Mouse (Mus musculus) kidney, embryonic 15.5 days (tissue): ENCODE data around the gene Egln3. TPM values are rescaled to one million over a fixed set of nuclear protein-coding genes. Genes with fewer than 3 reads are reported as not detected.

Experiments
- ATAC-seq: fragments of 200-750 bp; cut with Nextera tagmentation; replicated peaks from 2 replicates; pipeline ENCODE4 v1.8.0; 2017; ENCODE audit warnings: moderate TSS enrichment; ENCODE audit not compliant: low FRiP score
- H3K27ac ChIP-seq: fragments of 300-500 bp; sonication (generic); 2 replicates; pipeline ENCODE4 v1.5.1; 2015; ENCODE audit warnings: mild to moderate bottlenecking, inconsistent platforms
- H3K27me3 ChIP-seq: fragments of 300-500 bp; sonication (generic); 2 replicates; pipeline ENCODE4 v1.6.1; 2015; ENCODE audit warnings: inconsistent platforms
- H3K36me3 ChIP-seq: fragments of 300-500 bp; sonication (generic); 2 replicates; pipeline ENCODE4 v1.6.1; 2015; ENCODE audit warnings: inconsistent platforms
- H3K4me1 ChIP-seq: fragments of 300-500 bp; sonication (generic); 2 replicates; pipeline ENCODE4 v1.6.1; 2015; ENCODE audit warnings: inconsistent platforms
- H3K4me2 ChIP-seq: fragments of 300-500 bp; sonication (generic); 2 replicates; pipeline ENCODE4 v1.6.1; 2015; ENCODE audit warnings: moderate library complexity, mild to moderate bottlenecking, inconsistent platforms
- H3K4me3 ChIP-seq: fragments of 300-500 bp; sonication (generic); replicated peaks from 2 replicates; pipeline ENCODE4 v1.5.1; 2015; ENCODE audit warnings: mild to moderate bottlenecking, inconsistent platforms
- H3K9ac ChIP-seq: fragments of 300-500 bp; sonication (generic); 2 replicates; pipeline ENCODE4 v1.6.1; 2015; ENCODE audit warnings: mild to moderate bottlenecking, inconsistent platforms
- H3K9me3 ChIP-seq: fragments of 300-500 bp; sonication (generic); replicated peaks from 2 replicates; pipeline ENCODE4 v1.6.1; 2016; ENCODE audit warnings: inconsistent platforms
- WGBS: fragments of 180-500 bp; shearing (Covaris S2); methylation state at CpG from one replicate; pipeline ENCODE4 v1.1.7; 2015; ENCODE audit warnings: mixed read lengths; 5-methylcytosine and 5-hydroxymethylcytosine counted together
- polyA plus RNA-seq: library from polyadenylated mRNA; unstranded; fragments of >200 nt; fragmentation: Nextera tagmentation; extraction: Ambion mirVana; gene quantifications from 2 replicates; pipeline ENCODE4 v1.2.1, GENCODE M21; 2015

Egln3 gene
- polyA plus RNA-seq, 1 experiment from 2014 or later, result 15.3 TPM

- Histone ChIP-seq H3K36me3 (no peaks in the 10 kb centered on the region), H3K27ac (no peak overlapping the region), H3K9me3 (0 out of 2 replicates have a peak, but pooled peaks cover 3% of the 10 kb centered on the region), H3K27me3 (0 out of 2 replicates have a peak, but pooled peaks cover 5% of the 10 kb centered on the region), H3K4me2 (no peak overlapping the region), H3K4me1 (0 out of 2 replicates have a peak, but pooled peaks cover under 1% of the 10 kb centered on the region), H3K9ac (no peak overlapping the region), H3K4me3 (no peak overlapping the region)
- WGBS, result 83% methylated on average over 1 of the region's 1 CpGs
- ATAC-seq, result no peak
Observed at GRCm38 (mm10) chr12:54154771-54155170, 48.9 kb downstream of the Egln3 start.

- Histone ChIP-seq H3K27me3 (no peaks in the 10 kb centered on the region), H3K9me3 (no peaks in the 10 kb centered on the region), H3K4me1 (no peaks in the 10 kb centered on the region), H3K4me3 (no peak overlapping the region), H3K9ac (no peak overlapping the region), H3K27ac (no peak overlapping the region), H3K4me2 (no peak overlapping the region), H3K36me3 (no peaks in the 10 kb centered on the region)
- ATAC-seq, result no peak
- 28% methylated on average over 12 of the region's 12 CpGs for WGBS
Observed at GRCm38 (mm10) chr12:54146943-54147556, 56.6 kb downstream of the Egln3 start.
